Mouse (Mus musculus) myocyte (in vitro differentiated cells): ENCODE measurements around the gene Npl.

Source experiments
- POLR2A ChIP-seq: IDR thresholded peaks from one replicate; pipeline ENCODE4 v1.6.1; 2011; ENCODE audit warnings: low read depth, mild to moderate bottlenecking, control low read depth, moderate library complexity; ENCODE audit not compliant: insufficient read length
- POLR2AphosphoS2 ChIP-seq: IDR thresholded peaks from one replicate; pipeline ENCODE4 v1.6.1; 2011; ENCODE audit warnings: low read depth, control low read depth; ENCODE audit not compliant: insufficient read length
- REST ChIP-seq: IDR thresholded peaks from one replicate; pipeline ENCODE4 v1.6.1; 2011; ENCODE audit warnings: mild to moderate bottlenecking, control low read depth, moderate library complexity; ENCODE audit not compliant: insufficient read depth, insufficient read length
- TCF12 ChIP-seq: IDR thresholded peaks from one replicate; pipeline ENCODE4 v1.6.1; 2011; ENCODE audit warnings: mild to moderate bottlenecking, control low read depth; ENCODE audit not compliant: poor library complexity, insufficient read depth, severe bottlenecking

DNA sequence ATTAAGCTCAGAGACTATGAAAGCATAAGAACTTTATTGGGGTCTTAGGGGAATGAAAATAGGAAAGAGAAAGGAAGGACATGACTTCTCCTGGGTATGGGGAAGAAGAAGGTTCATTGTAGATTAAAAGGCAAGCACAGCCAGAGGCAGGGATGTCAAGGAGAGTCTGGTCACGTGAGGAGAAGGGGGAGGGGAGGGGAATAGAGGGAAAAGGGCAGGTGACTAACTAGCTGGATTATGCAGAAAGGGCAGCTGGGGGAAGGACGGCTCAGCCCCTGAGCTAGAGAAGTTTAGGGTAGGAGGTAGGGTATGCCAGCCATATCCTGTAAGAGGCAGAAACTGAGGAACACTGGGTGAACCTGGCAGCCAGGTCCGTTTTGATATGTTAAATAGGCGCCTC lies 56.5 kb downstream of the Npl start:
- TF ChIP-seq POLR2AphosphoS2: no peak
- no peak for TF ChIP-seq TCF12
- TF ChIP-seq POLR2A: no peak
- TF ChIP-seq REST: no peak
